Mouse (Mus musculus) urinary bladder, adult 2 months (tissue): ENCODE data around the gene Anp32e. TPM values are rescaled to one million over a fixed set of nuclear protein-coding genes. Genes with fewer than 3 reads are reported as not detected.
"Not testable (repeated sequence)": the region's sequence is repeated elsewhere in the genome, so short reads cannot be mapped to it uniquely, and the experiment has no call there.

Source experiments
- DNase-seq: peaks from one replicate; pipeline ENCODE4 v3.0.0; 2022; ENCODE audit warnings: low spot score
- polyA plus RNA-seq: library from polyadenylated mRNA; depleted of rRNA; stranded (reverse); fragments of >200 nt; gene quantifications from 2 replicates; pipeline ENCODE4 v1.2.3, GENCODE M21; 2012

Anp32e gene
- polyA plus RNA-seq, 1 experiment, result 53.4 TPM

GRCm38 (mm10) chr3:95942749-95943148 is 13.7 kb downstream of the Anp32e start:
- DNase-seq, result no peak

DNA sequence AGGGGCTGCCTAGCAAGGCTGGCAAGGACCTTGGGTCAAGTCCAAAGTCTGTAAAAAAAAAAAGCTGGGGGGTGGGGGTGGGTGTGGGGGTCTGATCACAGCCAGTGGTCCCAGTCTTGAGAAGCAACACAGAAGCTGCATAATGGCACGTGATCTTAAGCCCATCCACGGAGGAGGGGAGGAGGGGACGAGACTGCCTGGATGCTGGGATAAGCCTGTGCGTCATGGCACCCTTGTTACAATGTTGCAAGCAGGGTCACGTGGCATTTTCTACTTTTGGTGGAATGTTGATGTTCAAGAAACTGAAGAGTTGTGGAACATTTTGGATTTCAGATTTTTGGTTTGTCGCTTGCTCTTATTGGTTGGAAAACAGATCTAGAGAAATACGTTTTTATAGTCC is 14.2 kb downstream of the Anp32e start:
- DNase-seq, result no peak

- DNase-seq, result no peak
Observed at GRCm38 (mm10) chr3:95944742-95945141, 15.7 kb downstream of the Anp32e start.

GRCm38 (mm10) chr3:95945731-95946240 is 16.7 kb downstream of the Anp32e start:
- no peak for DNase-seq

DNA sequence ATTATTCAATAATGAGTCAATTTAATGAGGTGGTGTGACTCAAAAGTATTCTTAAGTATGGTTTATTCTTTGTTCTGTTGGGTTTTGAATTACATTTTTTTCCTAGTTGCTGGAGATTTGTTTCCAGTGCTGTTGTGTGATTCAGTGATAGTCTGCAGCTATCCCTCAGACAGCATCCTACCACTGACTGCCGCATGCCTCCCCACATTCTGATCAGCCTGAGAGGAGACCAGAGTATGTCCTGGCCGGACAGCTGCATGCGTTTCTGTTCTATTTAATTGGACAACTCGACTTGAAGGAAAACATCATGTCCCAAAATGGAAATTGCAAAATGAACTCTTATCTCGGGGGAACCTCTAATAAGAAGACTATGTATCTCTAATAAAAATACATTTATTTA is 19.3 kb downstream of the Anp32e start:
- DNase-seq, result no peak

DNA sequence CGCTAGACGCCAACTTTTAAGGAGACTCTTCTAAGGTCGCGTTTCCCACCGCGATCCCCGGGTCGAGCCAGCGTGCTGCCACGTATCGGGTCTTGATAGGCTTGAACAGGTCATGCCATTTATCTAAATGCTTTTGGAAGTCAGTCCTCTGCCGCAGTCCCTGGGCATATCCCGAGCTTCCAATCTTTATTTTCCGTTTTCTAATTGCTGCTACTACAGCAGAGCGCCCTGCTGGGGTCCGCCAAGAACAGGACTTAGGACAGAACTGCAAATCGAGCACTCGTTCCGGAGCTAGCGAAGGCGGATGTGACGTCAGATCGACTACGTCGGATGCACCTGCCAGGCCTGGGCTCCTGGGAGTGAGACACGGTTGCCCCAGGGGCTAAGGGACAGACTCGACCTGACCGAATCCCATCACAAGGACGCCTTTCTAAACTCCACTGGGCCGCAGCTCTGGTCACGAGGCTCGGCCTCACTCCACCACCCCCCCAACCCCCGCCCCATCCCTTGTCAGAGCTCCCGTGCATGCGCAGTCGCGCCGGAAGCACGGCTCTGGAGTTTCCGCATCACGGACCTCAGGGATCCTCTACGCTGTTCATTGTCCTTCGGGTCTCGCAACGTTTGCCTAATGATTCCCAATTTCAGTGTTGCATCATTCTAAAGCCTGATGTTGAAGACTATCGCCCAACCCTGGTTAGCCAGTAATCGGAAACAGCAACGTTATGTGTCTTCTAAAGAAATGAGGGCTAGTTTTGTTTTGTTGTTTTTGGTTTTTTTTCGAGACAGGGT is 21.9 kb downstream of the Anp32e start:
- peak; percentile 88 for DNase-seq

DNA sequence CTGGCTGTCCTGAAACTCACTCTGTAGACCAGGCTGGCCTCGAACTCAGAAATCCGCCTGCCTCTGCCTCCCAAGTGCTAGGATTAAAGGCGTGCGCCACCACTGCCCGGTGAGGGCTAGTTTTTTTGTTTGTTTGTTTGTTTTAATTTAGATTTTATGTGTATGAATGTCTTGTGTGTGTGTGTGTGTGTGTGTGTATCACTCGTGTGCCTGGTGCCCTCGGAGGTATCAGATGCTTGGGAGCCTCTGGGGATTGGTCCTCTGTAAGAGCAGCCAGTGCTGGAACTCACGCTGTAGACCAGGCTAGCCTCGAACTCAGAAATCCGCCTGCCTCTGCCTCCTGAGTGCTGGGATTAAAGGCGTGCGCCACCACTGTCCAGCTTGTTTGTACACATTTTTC is 22.5 kb downstream of the Anp32e start:
- not testable (repeated sequence) for DNase-seq

DNA sequence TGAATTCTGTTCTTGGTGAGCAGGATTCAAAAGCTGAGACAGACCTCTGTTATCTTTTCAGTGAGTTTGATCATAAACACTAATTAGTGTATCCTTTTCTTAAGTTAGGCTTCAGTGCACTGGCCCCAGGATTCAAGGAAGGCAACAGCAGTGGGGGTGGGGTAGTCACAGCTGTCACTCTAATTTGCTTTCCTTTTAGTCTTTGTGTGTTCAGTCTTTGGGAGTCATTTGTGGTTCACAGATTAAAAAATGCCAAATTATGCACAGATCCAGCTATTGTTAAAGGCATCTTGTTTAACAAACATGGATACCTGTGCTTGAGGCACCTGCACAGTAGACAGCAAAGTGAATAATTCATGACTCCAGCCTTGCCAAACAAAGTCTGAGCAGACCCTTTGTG is 24.0 kb downstream of the Anp32e start:
- no peak for DNase-seq

DNA sequence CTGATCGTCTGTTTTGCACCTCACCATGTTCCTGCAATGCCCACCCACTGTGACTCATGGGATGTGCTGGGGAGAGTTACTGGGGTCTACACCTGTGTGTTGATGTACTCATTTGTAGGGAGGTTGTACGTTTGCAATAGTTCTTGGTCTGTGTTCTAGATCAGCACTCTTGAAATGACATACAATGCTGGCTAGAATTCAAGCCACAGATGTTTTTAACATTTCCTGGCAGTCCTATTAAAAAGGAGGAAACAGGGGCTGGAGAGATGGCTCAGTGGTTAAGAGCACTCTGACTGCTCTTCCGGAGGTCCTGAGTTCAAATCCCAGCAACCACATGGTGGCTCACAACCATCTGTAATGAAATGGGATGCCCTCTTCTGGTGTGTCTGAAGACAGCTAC is 24.5 kb downstream of the Anp32e start:
- DNase-seq, result no peak

GRCm38 (mm10) chr3:95954648-95955173 is 25.7 kb downstream of the Anp32e start:
- not testable (repeated sequence) for DNase-seq

- DNase-seq, result no peak
Observed at GRCm38 (mm10) chr3:95955318-95955717, 26.3 kb downstream of the Anp32e start.

GRCm38 (mm10) chr3:95957359-95958148 is 28.5 kb downstream of the Anp32e start:
- no peak for DNase-seq

DNA sequence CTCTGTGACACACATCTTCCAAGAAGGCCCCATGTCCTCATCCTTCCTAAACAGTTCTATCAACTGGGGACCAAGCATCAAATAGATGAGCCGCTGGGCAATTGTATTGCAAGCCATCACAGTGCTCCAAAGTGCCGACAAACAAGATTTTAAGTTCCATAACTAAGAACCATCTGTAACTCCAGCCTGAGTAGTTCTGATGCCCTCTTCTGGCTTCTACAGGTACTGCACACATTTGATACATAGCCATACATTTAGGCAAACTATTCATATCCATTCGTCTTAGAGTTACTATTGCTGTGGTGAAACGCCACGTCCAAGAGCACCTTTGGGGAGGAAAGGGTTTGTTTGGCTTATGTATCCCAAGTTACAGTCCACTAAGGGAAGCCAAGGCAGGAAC is 30.0 kb downstream of the Anp32e start:
- no peak for DNase-seq

DNA sequence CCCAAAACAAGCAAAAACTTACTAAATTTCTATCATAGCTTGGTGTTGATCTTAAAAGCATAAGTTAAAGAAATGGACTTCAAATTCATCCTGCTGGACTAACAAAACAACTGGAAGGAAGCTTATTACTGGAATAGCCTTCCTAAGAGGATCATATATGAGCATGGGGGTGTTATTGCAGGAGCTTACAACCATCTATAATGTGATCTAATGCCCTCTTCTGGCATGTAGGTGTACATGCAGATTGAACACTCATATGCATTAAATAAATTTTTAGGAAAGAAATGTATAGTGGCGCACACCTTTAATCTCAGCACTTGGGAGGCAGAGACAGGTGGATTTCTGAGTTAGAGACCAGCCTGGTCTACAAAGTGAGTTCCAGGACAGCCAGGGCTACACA is 30.8 kb downstream of the Anp32e start:
- DNase-seq, result no peak

GRCm38 (mm10) chr3:95962182-95962581 is 33.1 kb downstream of the Anp32e start:
- DNase-seq, result not testable (repeated sequence)

DNA sequence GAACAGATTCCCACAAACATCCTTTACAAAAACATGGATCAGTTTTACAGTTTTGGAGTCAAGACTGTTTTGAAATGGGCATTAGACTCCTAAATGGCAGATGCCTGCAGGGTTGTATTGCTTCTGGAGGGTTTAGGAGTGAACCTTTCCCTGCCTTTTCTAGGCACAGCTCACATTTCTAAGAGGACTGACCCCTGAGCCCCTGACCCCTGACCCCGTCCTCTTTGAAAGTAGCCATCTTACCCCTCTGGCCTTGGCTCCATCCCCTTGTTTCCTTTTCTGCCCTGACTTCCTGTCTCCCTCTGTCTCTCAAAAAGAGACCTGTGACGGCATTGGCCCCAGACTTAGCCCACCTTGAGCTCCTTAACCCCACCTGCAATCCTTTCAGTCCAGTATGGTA is 34.2 kb downstream of the Anp32e start:
- DNase-seq, result no peak

GRCm38 (mm10) chr3:95963681-95964080 is 34.6 kb downstream of the Anp32e start:
- DNase-seq, result no peak

DNA sequence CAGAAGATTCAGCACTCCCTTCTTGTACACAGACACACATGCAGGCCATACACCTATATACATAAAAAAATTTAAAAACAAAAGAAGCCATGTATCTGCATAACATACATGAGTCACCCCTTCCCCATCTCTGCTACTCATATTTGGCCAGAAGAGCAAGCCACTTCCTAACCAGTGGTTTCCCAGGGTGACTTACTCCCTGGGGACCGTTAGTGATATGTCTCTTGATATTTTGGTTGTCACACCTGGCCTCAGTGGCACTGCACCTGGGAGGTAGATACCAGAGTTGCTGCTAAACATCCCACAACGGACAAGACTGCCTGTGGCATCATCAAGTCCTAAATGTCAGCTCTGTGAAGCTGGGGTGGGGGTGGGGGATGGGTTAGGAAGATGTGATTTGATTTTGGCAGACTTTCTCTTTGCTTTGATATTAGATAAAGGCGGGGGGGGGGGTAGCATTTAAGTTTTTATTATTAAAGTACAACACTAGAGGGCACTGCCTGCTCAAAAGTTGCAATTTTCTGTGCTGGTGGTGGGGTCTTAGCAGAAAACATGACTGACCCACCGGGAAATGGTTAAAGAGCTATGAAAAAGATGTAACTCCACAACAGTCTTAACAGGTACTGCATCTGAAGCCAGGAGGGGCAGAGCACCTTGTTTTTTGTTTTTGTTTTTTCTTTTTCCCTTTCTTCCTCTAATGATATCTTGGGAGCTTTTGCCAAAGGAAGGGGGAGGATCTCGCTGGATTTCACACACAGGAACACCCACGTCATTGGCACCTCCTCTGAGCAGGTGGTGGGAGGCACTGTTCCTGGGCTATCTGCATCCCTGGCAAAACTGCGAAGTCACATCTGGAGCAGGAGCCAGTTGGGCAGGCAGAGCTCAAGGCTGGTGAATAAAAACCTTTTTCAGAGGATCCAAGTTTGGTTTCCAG is 36.7 kb downstream of the Anp32e start:
- no peak for DNase-seq

- DNase-seq, result no peak
Observed at GRCm38 (mm10) chr3:95969277-95969676, 40.2 kb downstream of the Anp32e start.

DNA sequence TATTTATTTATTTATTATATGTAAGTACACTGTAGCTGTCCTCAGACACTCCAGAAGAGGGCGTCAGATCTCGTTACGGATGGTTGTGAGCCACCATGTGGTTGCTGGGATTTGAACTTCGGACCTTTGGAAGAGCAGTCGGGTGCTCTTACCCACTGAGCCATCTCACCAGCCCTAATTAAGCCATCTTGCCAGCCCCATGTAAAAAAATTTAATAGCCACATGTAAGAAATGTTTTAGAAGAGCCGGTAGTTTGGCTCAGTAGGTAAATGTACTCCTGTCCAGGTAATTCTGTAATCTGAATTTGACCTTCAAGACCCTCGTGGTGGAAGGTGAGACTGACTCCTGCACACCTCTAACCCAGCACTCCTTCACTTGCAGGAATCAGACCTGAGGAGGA is 41.6 kb downstream of the Anp32e start:
- not testable (repeated sequence) for DNase-seq

DNA sequence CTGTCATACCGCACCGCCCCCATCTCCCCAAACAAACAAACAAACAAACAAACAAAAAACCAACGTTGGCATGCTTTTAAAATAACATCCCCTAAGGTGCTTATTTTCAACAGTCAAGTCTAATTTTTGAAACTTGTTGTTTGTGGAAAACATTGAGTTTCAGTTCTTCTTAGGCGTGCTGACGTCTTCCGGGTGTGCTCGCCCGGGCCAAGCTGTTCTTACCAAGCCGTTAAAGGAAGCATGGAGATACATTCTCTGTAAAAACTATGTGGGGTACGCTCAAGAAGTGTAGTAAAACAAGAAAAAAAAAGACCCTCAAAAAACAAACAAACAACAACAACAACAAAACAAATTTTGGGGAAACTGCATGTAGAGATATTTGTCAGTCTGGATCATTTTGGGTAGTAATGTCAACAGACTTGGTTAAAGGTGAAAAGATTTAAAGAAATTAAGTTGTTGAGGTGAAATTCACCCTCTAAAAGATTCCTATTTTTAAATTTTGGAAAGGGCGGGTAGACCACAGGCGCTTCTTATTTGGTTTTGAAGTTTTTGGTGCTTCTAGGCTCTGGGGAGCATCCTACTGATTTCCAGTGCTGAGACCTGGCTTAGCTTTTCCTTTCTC is 43.3 kb downstream of the Anp32e start:
- DNase-seq, result no peak
